Mouse (Mus musculus): ENCODE measurements around the gene Gmds.

Gene Gmds

DNA sequence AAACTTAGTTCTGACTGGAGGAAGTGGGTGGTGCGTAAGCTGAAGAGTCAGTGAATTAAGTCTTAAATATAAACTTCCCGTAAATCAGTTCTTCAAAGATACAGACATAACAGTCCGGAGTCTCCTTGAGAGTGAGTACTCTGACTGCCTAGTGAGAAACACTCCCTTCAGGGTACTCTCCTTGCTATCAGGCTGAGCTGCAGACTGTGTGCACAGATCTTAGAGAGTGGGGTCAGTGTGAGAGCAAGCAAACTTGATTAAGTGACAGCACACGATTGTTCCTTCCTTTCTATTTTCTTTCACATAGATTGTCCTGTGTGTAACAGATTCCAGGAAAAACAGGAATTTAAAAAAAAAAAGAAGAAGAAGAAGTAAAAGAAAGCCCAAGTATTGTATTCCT is 382.4 kb downstream of the Gmds start:
- DNase-seq (ENCODE audit: low spot score in 2 of 2), result no peak

DNA sequence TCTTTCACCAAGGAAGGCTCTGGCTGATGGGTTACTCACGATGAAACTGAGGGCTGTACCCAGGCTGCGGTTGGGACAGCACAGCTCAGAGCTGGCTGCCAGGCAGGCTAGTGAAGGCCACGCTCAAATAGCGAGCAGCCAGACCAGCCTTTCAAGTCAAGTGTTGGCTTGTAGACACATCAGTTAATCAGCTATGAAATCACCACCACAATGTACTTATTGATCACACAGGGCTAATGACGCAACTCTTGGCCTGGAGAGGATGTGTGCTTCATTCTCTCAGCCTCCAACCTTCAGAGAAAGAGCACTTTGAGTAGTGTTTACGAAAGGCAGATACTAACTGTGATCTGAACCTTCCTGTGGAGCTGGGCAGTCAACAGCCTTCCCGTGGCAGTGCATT is 383.4 kb downstream of the Gmds start:
- no peak for DNase-seq (ENCODE audit: low spot score in 2 of 2)

DNA sequence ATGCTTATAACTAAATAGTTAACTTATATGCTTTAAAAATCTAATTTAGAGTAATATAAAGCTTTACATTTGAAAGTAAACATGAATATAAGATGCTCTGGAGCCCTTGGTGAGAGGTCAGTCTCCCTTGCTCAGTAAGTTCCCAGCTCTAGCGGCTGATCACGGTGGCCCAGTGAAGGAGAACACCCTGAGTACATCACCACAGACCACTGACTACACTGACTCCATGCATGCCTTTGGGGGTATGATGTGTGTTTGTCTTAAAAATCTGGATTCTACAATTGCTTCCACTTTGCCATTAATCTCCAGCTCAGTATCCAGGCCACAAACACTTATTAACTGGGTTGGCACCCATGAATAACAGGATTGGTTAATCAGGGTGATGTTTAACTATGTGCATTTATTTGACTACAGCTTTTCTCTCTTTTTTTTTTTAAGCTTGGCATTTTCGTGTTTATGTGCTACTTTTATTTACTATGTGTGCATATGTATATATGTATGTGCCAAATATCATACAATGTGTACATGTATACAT is 393.8 kb downstream of the Gmds start:
- no peak for DNase-seq (ENCODE audit: low spot score in 2 of 2)

DNA sequence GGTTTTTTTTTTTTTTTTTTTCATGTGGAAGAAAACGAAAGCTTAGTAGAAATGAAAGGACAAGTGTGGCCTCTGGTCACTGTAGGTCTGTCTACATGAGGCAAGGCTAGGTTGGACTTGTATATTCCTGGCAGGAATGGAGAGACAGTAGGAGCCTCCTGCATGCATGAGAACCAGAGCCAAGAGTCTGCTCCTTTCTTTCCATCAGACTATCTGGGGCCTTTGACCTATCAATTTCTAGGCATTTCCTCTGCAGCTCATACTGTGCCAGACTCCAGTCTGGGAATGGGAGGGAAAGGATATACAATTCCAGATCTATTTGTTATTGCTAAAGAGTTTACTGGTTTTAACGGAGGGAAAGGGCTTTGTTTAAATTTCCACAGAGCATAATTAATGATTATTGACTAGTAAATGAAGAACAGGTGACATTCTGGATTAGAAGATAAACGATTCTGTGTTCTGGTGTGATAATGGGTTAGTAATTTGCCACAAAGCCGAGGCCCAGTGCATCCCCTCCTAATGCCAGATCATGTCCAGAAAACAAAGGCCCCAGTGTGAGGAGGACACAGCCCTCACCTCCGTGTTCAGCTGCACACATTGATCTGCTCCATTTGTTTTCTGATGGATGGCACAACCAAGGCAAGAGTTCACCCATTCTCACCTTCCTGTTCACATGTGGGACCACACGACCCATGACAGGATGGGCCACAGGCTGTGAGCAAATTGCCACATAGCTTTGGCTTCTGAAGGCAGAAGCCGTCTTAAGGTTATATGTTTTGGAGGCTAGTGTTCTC is 394.9 kb downstream of the Gmds start:
- no peak for DNase-seq (ENCODE audit: low spot score in 2 of 2)

DNA sequence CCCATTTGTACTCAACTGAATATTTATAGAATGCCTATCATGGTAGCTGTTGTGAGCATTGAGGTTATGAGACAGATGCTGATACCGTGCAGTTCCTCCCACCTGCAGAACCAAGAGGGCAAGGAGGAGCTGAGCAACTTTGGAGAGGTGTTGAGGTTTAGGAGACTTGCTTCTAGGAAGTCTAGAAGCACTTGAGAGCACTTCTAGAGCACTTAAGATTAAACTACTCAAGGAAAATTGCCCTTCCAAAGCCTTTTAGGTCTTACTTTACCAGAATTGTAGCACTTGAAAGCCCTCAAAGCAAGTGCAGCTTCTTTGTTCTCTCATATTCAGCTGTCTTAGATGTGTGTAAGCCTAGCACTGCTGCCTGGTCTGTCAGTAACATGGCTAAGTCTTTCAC is 409.2 kb downstream of the Gmds start:
- DNase-seq (ENCODE audit: low spot score in 2 of 2), result no peak

DNA sequence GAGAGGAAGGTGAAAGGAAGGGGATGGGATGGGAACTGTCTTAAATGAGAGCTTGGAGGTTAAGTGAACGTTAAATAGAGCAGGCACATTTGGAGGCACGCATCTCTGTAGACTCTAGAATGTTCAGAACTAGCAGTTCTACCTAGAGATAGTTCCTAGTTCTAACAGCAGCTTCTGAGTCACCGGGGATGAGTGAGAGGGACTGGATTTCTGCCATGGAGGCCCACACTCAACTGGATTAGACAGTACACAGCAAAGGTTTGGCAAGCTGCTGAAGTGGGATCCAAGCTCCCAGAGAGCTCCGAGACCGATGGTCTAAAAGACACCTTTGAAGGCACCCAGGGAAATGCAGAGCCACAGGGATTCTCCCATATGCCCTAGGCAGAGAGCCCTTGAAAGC is 411.9 kb downstream of the Gmds start:
- DNase-seq (ENCODE audit: low spot score in 2 of 2), result no peak

DNA sequence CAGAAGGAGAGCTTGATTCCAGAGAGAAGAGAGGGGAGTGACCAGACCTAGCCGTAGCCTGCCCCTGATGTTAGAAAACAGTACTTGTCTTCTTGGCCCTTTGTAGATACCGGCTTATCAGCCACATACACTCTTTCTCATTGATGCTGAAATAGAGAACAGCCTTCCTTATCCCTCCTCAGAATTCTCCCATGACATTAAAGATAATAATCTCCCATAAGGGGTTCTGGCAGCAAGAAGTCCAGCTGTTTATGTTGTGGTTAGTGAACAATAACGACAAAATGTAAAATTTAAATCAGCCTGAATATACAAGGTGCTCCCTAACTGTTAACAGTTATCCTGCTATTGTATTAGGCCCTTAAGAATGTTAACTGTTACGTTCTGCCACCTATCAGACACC is 414.0 kb downstream of the Gmds start:
- no peak for DNase-seq (ENCODE audit: low spot score in 2 of 2)

DNA sequence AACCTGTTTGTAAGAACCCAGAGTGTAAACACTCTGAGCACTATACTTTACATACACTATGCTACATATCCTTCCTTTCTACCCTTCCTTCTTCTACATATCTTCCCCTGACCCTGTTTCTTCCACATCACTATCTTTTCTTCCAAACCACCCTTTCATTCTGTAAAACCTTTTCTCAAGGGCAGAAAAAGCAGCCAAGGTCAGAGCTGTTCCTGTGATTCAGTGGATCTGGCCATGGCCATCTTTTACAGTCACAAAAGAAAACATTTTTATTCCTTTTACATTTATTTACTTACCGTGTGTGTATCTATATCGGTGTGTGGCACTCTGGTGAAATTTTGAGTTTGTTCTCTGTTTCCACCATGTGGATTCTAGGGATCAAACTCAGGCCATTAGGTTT is 418.8 kb downstream of the Gmds start:
- no peak for DNase-seq (ENCODE audit: low spot score in 2 of 2)

DNA sequence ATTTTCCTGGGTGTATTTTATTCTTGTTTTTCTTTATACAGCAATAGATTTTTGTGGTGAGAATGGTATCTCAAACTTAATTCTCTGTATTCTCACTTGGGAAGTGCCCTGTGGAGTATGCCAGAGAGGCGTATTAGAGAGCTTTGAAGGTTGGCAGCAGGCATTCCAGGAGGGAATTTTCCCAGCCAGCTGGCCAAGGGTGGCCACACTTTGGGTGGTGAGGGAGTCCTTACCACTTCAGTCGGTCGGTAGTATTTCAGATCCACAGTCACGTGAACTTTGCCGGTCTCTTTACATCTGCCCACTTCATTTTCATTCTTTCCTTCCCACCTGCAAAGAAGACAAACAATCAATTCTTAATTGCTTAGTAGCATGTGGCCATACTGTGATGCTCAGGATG is 421.2 kb downstream of the Gmds start:
- DNase-seq (ENCODE audit: low spot score in 2 of 2), result no peak

DNA sequence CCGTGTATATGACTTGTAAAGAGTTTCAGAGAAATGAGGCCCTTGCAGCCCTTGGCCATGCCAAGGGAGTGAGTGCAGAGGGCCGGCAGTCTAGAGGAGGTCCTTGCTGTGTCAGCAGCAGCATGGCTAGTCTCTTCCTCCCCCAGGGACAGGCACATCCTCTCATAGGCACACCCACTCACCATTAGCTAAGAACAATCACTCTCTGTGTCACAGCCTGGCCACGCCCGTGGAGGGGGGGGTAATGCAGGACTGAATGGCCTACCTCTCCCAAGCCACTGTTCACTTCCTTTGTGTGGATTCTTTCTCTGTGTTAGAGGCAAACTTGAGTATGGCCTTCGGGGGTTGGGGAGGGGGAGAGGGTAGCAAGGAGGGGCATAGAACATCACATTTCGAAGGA is 422.8 kb downstream of the Gmds start:
- DNase-seq (ENCODE audit: low spot score in 2 of 2), result peak; percentile 11 to 59

DNA sequence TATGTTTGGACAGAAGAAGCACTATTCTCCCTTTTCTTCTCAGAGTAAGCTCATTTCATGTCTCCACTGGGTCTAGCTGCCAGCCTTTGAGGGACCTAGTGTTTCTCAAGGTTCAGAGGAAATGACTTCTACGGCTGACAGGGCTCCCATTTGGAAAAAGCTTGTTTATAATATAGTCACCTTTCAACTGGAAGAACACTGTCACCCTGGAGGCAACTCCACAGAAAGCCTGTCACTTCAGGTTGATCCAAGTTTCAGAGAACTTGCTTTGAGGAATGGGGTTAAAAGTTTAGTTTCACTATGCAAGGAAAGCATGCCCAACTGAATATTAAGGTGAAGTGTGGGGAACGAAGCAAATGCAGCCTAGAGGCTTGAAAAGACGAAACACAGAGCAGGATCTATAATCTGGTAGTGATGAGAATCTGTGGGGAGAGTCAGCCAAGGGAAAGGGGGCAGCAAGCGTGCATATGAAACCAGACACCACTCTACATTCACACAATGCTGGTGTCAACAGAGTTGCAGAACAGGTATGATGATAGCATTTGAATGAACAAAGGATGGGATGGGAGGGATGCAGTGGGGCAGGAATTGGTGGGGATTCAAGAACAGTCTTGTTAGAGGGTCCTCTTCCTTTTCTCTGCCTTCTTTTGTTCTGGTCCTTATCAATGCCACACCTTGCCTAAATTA is 423.5 kb downstream of the Gmds start:
- no peak for DNase-seq (ENCODE audit: low spot score in 2 of 2)

DNA sequence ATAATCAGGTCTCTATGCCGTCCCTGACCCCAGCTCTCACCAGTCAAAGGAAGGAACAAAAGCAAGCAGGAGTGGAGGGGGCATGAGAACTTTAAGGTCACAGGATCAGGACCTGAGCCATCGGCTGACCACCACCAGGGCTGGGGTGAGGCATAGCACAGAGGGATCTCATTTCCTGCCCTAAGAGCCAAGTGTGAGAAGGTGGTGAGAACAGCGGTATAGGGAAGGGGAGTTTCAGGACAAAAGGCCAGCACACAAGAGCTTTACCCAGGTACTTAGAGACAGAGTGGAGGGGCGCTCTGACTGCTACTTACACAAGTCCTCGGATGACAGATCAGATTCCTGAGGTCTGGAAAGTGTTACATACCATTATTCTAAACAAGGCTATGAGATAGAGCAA is 426.6 kb downstream of the Gmds start:
- no peak for DNase-seq (ENCODE audit: low spot score in 2 of 2)

DNA sequence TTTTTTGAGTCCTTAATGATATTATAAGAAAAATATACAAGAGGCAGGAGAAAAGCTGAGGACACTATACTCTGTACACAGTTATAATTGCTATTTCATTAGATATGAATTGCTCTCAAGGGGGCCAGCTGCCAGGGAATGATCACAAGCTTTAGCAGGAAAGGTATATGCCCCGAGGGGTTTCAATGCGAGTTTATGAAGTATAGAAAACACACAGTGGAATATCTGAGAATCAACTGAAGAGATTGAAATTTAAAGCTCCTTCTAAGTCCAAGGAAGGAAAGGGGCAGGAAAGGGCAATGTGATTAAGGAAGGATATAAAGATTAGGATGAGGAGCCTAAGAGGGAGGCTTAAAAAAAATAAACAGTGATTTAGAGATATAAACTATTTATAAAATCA is 427.2 kb downstream of the Gmds start:
- DNase-seq (ENCODE audit: low spot score in 2 of 2), result no peak

DNA sequence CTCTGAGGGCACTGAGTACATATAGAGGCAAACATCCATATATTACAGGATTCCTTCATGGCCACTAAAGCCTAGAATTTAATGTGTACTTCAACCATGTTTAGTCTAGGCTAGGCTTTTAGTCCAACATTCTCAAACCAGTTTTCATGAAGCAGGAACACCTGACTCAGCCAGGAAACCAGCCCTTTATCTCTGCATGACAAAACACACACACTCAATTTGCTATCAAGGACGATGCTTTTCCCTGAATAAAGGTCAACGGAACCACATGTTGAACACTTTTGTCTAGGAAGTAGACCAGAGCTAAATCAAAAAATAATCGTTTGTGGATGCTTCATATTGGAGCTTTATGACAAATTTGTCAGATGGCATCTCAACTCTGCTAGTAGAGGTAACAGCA is 429.5 kb downstream of the Gmds start:
- no peak for DNase-seq (ENCODE audit: low spot score in 2 of 2)

DNA sequence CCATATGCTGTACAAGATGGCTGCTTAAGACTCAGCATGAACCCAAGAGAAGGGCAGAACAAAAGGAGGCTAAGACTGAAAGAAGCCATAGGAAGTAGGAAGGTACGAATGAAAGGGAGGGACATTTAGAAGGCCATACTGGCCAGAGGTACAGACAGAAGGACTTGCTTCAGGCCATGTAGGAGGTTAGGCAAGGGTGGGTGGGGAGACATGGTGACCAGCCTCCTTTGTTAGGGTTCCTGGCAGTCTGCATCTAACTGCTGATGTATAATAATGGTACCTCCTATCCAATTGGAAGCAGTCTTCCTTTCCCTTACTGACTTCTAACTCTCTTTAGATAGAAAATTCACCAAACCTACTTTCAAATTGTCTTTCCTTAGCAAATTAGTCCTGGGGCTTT is 432.0 kb downstream of the Gmds start:
- DNase-seq (ENCODE audit: low spot score in 2 of 2), result no peak

DNA sequence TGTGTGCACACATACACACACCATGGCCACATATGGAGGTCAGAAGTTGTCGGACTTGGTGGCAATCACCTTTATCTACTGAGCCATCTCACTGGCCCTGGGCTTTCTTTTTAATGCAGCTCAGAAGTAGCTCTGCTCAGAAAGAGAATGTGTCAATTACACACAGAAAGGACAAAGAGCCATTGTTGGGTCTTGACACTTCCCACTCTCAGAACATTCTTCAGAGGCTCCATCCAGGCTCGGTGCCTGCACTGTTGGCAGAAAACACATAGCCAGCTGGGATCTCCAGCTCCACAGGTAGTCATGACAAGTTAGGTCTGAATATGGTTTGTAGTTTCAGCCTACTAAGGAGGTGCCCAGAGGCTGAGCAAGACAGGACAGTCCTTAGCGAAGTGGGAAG is 438.3 kb downstream of the Gmds start:
- DNase-seq (ENCODE audit: low spot score in 2 of 2), result no peak

DNA sequence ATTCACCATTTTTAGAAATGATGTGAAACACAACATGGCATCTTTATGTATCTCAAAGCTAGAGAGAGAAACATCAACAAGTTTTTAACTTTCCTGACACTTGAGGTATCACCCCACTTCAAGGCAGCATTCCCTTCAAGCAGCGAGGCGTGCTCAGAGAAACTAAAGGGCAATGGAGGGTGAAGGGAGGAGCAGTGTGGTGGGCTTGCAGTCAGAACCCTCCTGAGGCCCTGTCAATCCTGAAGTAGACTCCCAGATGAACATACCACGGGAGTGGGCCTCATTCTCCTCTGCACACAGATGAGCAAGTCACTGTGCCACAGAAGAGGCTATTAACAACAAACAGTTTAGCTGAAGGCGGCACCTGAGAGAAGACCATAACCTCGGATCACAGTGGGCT is 439.1 kb downstream of the Gmds start:
- DNase-seq (ENCODE audit: low spot score in 2 of 2), result no peak

DNA sequence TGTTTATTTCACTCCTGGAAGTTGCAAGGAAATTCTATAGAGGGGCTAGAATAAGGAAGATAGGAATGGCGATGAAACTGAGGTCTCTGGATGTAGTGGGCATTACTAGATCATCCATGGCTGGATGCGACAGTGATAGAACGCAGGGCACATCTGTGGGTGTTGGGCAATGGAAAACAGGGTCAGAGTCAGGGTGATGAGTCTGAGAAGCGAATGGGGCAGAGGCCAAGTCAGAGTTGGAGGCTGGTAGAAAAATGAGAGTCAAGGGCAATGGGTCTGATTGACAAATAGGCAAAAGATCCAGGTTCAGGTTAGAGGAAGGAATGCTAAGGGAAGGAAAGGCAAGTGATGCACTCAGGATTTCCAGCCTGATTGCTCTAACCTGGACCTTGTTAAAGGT is 441.0 kb downstream of the Gmds start:
- DNase-seq (ENCODE audit: low spot score in 2 of 2), result no peak

DNA sequence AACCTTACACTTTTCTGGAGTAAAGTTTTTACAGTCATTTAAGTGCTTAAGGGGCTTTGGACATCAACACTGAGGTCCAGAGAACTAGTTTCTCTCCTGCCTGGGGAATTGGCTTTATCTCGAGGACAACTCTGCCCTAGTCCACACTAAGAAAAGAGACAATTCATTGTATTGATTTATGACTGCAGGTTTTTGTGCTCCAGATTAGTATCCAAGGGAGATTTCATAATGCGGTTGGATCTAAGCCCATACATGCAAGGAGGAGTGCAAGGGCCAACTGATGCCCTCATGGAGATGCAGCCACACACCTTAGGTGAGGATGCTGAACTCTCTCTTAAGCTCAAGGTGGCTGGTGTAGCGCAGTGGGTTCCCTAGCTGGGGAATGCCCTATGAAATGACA is 444.0 kb downstream of the Gmds start:
- no peak for DNase-seq (ENCODE audit: low spot score in 2 of 2)

DNA sequence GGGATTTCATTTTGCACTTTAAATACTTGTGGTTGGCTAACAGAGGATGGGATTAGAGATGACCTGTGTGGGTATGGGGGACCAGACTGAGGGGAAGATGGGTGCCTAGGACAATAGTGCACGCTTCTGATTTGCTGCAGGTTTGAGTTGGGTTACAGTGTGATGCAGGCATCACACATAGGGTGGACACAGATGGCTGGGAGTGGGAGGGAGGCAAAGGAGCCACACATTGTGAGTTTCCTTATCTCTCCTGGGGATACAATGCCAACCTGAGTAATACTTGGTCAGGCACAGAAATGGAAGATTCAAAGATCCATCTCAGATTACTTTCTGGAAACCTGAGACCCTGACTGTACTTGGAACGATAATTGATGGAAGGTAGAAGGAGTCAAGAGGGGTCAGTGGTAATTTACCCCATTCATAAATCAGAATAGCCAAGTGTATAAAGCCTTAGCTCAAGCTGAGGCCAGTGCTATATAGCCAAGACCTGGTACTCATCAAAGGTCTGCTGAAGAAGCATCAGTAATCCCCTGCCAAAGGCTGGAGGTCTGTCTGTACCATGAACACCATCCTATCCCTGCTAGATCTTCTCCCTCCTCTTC is 445.5 kb downstream of the Gmds start:
- no peak for DNase-seq (ENCODE audit: low spot score in 2 of 2)

DNA sequence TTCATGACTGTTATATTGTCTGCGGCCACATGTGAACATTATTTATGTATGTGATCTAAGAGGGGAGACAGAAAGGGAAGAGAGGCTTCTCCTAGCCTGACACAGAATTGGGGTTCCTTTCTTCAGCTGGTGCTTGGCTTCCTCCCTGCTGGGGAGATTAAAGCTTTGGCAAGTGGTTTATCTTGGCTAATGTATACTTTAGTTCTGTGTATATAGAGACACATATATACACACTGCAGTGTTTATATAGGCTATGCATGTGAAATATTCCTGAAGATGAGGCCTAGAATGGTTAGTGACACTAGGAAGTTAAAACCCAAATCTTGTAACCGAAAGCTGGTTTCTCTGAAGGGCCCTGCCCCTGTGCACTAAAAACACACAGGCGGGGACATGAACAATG is 450.0 kb downstream of the Gmds start:
- DNase-seq (ENCODE audit: low spot score in 2 of 2), result no peak

DNA sequence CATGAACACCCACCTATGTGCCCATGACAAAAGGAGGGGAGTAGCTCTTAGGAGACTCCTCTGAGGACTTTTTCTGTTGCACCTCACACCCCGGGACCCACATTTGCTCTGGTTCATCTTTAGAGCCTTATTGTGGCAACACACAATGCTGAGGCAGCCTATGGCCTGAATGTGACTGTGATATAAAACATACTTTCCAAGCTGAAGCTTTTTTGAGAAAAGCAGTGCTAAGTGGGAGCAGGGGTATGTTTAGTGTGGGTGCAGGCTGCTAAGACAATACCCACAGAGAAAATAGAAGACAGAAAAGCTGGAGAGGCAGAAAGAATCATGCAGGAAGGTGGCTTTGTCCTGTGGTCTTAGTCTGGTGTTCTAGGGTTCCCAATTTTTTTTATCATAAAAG is 452.8 kb downstream of the Gmds start:
- DNase-seq (ENCODE audit: low spot score in 2 of 2), result no peak

Data from heart, adult 9 months (tissue).